Mouse (Mus musculus) lung, postnatal 0 days (tissue): ENCODE measurements at regions not wholly inside any gene's neighbourhood (a gene's known extent, or its start where the extent isn't known, plus 50 kb on each side); places are given as distances from the start of the nearest gene placed in this dataset.
A peak's percentile ranks its signal among the peaks of the same experiment; 100 is the strongest.

Experiments used
- ATAC-seq: fragments of 200-750 bp; cut with Nextera tagmentation; 2 replicates; pipeline ENCODE4 v1.8.0; 2017; ENCODE audit warnings: moderate library complexity
- DNase-seq: peaks from one replicate; pipeline ENCODE4 v3.0.0-alpha.2; 2016; ENCODE audit warnings: low spot score
- H3K27ac ChIP-seq: fragments of 300-500 bp; sonication (generic); 2 replicates; pipeline ENCODE4 v1.5.1; 2014; ENCODE audit warnings: antibody characterized with exemption, mild to moderate bottlenecking, low read length, mixed read lengths
- H3K27me3 ChIP-seq: fragments of 300-500 bp; sonication (generic); replicated peaks from 2 replicates; pipeline ENCODE4 v1.6.1; 2014; ENCODE audit warnings: low read length, mixed read lengths; ENCODE audit not compliant: insufficient read depth
- H3K36me3 ChIP-seq: fragments of 300-500 bp; sonication (generic); 2 replicates; pipeline ENCODE4 v1.6.1; 2014; ENCODE audit warnings: low read length, mixed read lengths; ENCODE audit not compliant: insufficient read depth
- H3K4me1 ChIP-seq: fragments of 300-500 bp; sonication (generic); 2 replicates; pipeline ENCODE4 v1.6.1; 2014; ENCODE audit warnings: antibody characterized with exemption, low read depth, low read length, mixed read lengths; ENCODE audit not compliant: insufficient read depth
- H3K4me2 ChIP-seq: fragments of 300-500 bp; sonication (generic); replicated peaks from 2 replicates; pipeline ENCODE4 v1.6.1; 2014; ENCODE audit warnings: low read depth, mild to moderate bottlenecking, low read length, moderate library complexity, mixed read lengths
- H3K4me3 ChIP-seq: fragments of 300-500 bp; sonication (generic); 2 replicates; pipeline ENCODE4 v1.5.1; 2014; ENCODE audit warnings: low read depth, low read length
- H3K9ac ChIP-seq: fragments of 300-500 bp; sonication (generic); replicated peaks from 2 replicates; pipeline ENCODE4 v1.6.1; 2014; ENCODE audit warnings: low read depth, mild to moderate bottlenecking
- H3K9me3 ChIP-seq: fragments of 300-500 bp; sonication (generic); 2 replicates; pipeline ENCODE4 v1.6.1; 2016; ENCODE audit warnings: low read length, mixed read lengths
- CTCF ChIP-seq: IDR thresholded peaks from 2 replicates; pipeline ENCODE4 v1.5.1; 2016; ENCODE audit warnings: antibody characterized with exemption, mild to moderate bottlenecking
- EP300 ChIP-seq: IDR thresholded peaks from 2 replicates; pipeline ENCODE4 v1.6.1; 2016; ENCODE audit warnings: antibody characterized with exemption, mild to moderate bottlenecking, control low read depth
- WGBS: fragments of 180-500 bp; shearing (Covaris S2); extraction: QIAGEN DNeasy Blood & Tissue Kit; methylation state at CpG from one replicate; pipeline ENCODE4 v1.1.7; 2014; 5-methylcytosine and 5-hydroxymethylcytosine counted together

DNA sequence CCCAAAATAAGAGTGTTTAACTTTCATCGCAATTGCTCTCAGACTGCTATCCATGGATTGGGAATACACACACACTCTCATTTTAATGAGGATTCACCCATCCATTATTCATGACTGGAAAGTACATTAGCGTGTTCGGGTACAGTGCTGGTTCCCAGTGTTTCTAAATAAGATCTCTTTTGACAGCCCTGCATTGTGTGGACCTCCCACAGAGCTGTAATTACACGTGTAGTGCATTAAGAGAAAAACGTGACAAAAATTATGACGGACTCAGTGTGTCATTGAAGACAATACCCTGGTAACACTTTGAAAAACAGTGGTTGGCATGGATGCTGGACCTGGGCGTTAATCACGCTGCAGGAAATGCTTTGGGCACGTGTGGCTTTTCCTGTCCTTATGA is 257.6 kb upstream of the Ppp2r3a start:
- WGBS, result 72% methylated on average over 9 of the region's 9 CpGs
- no peak overlapping the region for H3K9ac ChIP-seq
- DNase-seq (no peak), ATAC-seq (no peak)
- TF ChIP-seq CTCF (no peak), EP300 (no peak)
- no peak overlapping the region for H3K4me3 ChIP-seq
- H3K4me1 ChIP-seq, result no peaks in the 10 kb centered on the region
- H3K9me3 ChIP-seq, result no peaks in the 10 kb centered on the region
- no peaks in the 10 kb centered on the region for H3K27me3 ChIP-seq
- no peaks in the 10 kb centered on the region for H3K36me3 ChIP-seq
- H3K4me2 ChIP-seq, result no peak overlapping the region
- H3K27ac ChIP-seq, result no peak overlapping the region

DNA sequence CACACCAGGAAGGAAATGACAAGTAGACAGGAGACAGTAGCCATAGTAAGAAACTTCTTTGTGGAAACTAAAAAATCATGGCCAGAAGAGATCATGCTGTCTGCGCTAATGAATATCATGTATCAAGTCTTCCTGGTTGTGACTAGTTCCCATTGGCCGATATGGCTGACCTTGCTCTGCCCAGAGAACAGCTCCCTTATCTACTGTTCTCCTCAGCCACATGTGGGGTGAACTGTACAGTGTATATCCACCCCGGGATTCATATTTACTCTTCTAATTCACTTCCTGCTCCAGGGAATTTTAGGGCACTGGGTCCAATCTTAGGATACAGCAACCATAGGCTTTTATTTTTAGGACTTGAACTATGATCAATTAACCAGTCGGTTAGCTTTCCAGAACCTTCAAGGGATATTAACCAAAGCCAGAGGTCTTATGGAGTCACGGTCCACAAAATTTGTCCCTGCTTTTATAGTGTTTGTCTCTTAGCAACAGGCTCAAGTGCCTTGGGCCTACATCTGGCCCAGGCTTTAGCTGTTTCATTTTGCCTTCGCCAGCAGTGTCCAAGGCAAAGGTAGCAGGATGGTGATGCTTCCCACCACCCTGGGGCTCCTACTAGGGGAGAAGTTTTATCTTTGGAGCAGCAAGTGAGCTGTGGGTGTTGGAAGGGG is 255.6 kb upstream of the Ppp2r3a start:
- Histone ChIP-seq H3K9me3 (no peaks in the 10 kb centered on the region), H3K4me2 (no peak overlapping the region), H3K4me1 (no peaks in the 10 kb centered on the region), H3K27ac (no peak overlapping the region), H3K9ac (no peak overlapping the region), H3K4me3 (no peak overlapping the region), H3K27me3 (no peaks in the 10 kb centered on the region), H3K36me3 (no peaks in the 10 kb centered on the region)
- DNase-seq, result no peak
- whole genome bisulfite sequencing, result 73% methylated on average over 6 of the region's 6 CpGs
- ATAC-seq, result no peak
- TF ChIP-seq CTCF, result no peak
- no peak for TF ChIP-seq EP300

DNA sequence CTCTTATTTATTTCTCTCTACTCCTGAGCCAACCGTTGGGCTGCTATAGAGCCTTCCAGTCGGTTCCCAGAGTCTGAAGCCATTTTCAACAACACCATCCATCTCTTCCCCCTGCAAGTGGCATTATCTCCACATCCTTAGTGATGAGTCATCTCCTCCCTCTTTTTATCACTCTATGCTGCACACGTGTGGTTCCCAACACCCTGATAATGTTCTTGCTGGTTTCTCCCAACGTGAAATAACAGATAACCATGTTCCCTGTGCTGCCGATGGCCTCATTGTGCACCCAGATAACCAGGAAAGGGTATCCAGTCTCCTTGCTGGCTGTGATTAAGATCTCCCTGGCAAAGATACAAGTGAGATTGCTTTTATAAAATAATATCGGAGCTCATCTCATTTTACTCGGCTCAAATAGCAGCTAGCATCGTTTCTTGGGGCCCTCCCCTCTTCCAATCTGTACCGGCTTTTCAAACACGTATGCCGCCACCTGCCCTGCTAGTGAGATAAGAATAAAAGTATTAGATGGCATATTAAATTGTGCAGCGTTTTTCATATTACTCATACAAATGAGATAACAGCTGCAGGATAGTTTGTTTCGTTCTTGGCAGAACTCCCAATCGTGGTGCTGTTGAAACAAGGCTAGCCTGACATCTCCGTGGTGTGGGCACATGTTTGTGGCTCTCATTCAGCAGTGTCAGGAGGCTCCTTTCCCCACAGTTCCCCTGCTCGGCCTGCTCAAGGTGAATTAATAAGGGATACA is 250.3 kb upstream of the Ppp2r3a start:
- ATAC-seq, result no peak
- WGBS, result 42% methylated on average over 16 of the region's 16 CpGs
- H3K9me3 ChIP-seq, result no peaks in the 10 kb centered on the region
- no peak overlapping the region for H3K4me2 ChIP-seq
- no peak overlapping the region for H3K27ac ChIP-seq
- no peak overlapping the region for H3K4me3 ChIP-seq
- no peaks in the 10 kb centered on the region for H3K36me3 ChIP-seq
- TF ChIP-seq CTCF (no peak), EP300 (no peak)
- H3K4me1 ChIP-seq, result no peaks in the 10 kb centered on the region
- H3K27me3 ChIP-seq, result no peaks in the 10 kb centered on the region
- peak; percentile 25 for DNase-seq
- no peak overlapping the region for H3K9ac ChIP-seq

DNA sequence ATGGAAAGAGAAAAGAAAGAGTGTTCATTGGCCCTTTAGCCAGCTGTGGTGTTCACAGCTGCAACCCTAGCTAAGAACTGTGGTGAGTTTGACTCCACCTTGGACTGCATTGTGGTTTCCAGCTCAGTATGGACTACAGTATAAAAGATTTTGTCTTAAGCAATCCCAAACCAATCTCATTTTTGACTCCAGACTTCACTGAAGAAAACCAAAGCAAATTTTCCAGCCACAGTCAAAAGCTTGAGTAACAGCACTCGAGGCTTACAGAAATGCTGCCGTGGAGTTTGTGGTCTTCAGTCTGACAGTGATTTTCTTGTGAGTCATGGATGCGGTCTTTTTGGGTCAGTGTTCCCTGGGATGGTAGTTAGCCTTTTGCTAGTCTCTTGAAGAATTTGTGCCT is 249.4 kb upstream of the Ppp2r3a start:
- no peak overlapping the region for H3K9ac ChIP-seq
- H3K4me1 ChIP-seq, result no peaks in the 10 kb centered on the region
- 67% methylated on average over 3 of the region's 3 CpGs for WGBS
- ATAC-seq (no peak), DNase-seq (no peak)
- no peak overlapping the region for H3K4me3 ChIP-seq
- TF ChIP-seq CTCF (no peak), EP300 (no peak)
- H3K9me3 ChIP-seq, result no peaks in the 10 kb centered on the region
- H3K27me3 ChIP-seq, result no peaks in the 10 kb centered on the region
- H3K36me3 ChIP-seq, result no peaks in the 10 kb centered on the region
- H3K27ac ChIP-seq, result no peak overlapping the region
- H3K4me2 ChIP-seq, result no peak overlapping the region

DNA sequence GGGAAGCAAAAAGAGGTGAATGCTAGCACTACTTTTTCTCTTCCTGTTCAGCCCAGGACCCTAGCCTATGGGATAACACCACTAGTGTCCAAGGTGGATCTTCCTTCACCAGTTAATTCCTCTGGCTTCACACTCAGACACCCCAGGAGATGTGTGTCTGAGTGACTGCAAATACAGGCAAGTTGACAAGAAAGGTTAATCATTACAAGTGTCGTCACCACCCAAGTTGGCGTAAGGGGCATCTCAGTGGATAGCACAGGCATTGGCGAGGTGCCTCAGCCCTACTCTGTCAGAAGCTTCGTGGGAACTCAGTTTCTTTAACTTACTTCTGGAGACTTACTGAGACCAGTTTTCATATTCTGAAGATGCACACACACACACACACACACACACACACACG is 247.1 kb upstream of the Ppp2r3a start:
- 83% methylated on average over 5 of the region's 5 CpGs for WGBS
- DNase-seq (no peak), ATAC-seq (no peak)
- Histone ChIP-seq H3K36me3 (no peaks in the 10 kb centered on the region), H3K9me3 (no peaks in the 10 kb centered on the region), H3K4me3 (no peak overlapping the region), H3K4me1 (no peaks in the 10 kb centered on the region), H3K27me3 (no peaks in the 10 kb centered on the region), H3K4me2 (no peak overlapping the region), H3K9ac (no peak overlapping the region), H3K27ac (no peak overlapping the region)
- no peak for TF ChIP-seq EP300
- no peak for TF ChIP-seq CTCF

DNA sequence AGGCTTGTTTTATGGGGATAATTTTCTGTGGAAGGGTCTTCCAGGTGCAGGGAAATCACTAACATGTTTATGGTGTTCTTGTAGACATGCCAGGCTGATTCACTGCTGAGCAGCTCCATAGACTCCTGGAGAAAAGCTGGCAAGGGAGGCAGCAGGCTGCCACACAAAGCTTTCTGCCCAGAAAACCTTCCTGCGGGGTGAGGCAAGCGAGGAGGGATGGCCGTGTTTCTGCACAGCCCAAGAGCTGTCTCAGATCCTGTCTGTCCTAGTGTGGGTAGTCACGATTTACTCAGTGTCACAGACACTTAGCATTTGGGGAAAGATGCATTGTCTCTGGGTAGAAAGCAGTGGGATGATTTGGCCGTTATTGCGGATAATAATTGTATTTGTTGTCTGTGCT is 244.2 kb upstream of the Ppp2r3a start:
- Histone ChIP-seq H3K36me3 (no peaks in the 10 kb centered on the region), H3K4me1 (no peaks in the 10 kb centered on the region), H3K27ac (no peak overlapping the region), H3K9me3 (no peaks in the 10 kb centered on the region), H3K4me2 (no peak overlapping the region), H3K9ac (no peak overlapping the region), H3K4me3 (no peak overlapping the region), H3K27me3 (no peaks in the 10 kb centered on the region)
- WGBS, result 63% methylated on average over 6 of the region's 6 CpGs
- TF ChIP-seq EP300, result no peak
- no peak for TF ChIP-seq CTCF
- ATAC-seq (no peak), DNase-seq (no peak)
